Mouse (Mus musculus) olfactory bulb, adult 2 months (tissue): ENCODE data around the gene Gm10715. TPM values are rescaled to one million over a fixed set of nuclear protein-coding genes. Genes with fewer than 3 reads are reported as not detected.
"Not testable (repeated sequence)": the region's sequence is repeated elsewhere in the genome, so short reads cannot be mapped to it uniquely, and the experiment has no call there.

Source experiments
- H3K27ac ChIP-seq: fragments of 200-500 bp; 2 replicates; pipeline ENCODE4 v1.5.1; 2012; ENCODE audit warnings: low read depth, low read length; ENCODE audit not compliant: insufficient read depth
- H3K4me1 ChIP-seq: fragments of 200-500 bp; 2 replicates; pipeline ENCODE4 v1.6.1; 2012; ENCODE audit warnings: low read length; ENCODE audit not compliant: control insufficient read depth, insufficient read depth
- H3K4me3 ChIP-seq: fragments of 200-500 bp; 2 replicates; pipeline ENCODE4 v1.5.1; 2012; ENCODE audit warnings: mild to moderate bottlenecking, low read depth, low read length, moderate library complexity; ENCODE audit not compliant: insufficient read depth
- WGBS: fragments of 180-500 bp; shearing (Covaris S2); methylation state at CpG from one replicate; pipeline ENCODE4 v1.1.7; 2018; 5-methylcytosine and 5-hydroxymethylcytosine counted together
- polyA plus RNA-seq: library from polyadenylated mRNA; stranded (reverse); fragments of >200 nt; gene quantifications from 2 replicates; pipeline ENCODE4 v1.2.4, GENCODE M21; 2012; ENCODE audit warnings: low replicate concordance; ENCODE audit not compliant: missing spikeins, insufficient read depth, insufficient read length

The Gm10715 gene
- polyA plus RNA-seq, 1 experiment, result not detected

- not testable (repeated sequence) for H3K27ac ChIP-seq, H3K4me3 ChIP-seq, H3K4me1 ChIP-seq
- 64% methylated on average over 9 of the region's 9 CpGs for WGBS
Measured at GRCm38 (mm10) chr9:3018944-3019343, 17.7 kb upstream of the Gm10715 start.

DNA sequence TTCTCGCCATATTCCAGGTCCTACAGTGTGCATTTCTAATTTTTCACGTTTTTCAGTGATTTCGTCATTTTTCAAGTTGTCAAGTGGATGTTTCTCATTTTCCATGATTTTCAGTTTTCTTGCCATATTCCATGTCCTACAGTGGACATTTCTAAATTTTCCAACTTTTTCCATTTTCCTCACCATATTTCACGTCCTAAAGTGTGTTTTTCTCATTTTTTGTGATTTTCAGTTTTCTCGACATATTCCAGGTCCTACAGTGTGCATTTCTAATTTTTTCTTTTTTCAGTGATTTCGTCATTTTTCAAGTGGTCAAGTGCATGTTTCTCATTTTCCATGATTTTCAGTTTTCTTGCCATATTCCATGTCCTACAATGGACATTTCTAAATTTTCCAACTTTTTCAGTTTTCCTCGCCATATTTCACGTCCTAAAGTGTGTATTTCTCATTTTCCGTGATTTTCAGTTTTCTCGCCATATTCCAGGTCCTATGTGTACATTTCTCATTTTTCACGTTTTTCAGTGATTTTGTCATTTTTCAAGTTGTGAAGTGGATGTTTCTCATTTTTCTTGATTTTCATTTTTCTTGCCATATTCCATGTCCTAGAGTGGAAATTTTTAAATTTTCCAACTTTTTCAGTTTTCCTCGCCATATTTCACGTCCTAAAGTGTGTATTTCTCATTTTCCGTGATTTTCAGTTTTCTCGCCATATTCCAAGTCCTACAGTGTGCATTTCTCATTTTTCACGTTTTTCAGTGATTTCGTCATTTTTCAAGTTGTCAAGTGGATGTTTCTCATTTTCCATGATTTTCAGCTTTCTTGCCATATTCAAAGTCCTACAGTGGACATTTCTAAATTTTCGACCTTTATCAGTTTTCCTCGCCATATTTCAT, 16.6 kb upstream of the Gm10715 start:
- 79% methylated on average over 16 of the region's 19 CpGs for WGBS
- H3K4me3 ChIP-seq, H3K27ac ChIP-seq, H3K4me1 ChIP-seq: not testable (repeated sequence)

DNA sequence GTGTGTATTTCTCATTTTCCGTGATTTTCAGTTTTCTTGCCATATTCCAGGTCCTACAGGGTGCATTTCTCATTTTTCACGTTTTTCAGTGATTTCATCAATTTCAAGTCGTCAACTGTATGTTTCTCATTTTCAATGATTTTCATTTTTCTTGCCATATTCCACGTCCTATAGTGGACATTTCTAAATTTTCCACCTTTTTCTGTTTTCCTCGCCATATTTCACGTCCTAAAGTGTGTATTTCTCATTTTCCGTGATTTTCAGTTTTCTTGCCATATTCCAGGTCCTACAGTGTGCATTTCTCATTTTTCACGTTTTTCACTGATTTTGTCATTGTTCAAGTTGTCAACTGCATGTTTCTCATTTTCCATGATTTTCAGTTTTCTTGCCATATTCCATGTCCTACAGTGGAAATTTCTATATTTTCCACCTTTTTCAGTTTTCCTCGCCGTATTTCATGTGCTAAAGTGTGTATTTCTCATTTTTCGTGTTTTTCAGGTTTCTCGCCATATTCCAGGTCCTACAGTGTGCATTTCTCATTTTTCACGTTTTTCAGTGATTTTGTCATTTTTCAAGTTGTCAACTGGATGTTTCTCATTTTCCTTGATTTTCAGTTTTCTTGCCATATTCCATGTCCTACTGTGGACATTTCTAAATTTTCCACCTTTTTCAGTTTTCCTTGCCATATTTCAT, 14.2 kb upstream of the Gm10715 start:
- 79% methylated on average over 11 of the region's 13 CpGs for WGBS
- not testable (repeated sequence) for H3K4me3 ChIP-seq, H3K27ac ChIP-seq, H3K4me1 ChIP-seq

GRCm38 (mm10) chr9:3023312-3023984, 13.2 kb upstream of the Gm10715 start, which contains the start of gene Gm10718:
Gene Gm10718, plus strand, starts transcription at chr9:3023547.
- WGBS, result 77% methylated on average over 12 of the region's 13 CpGs
- not testable (repeated sequence) for H3K4me1 ChIP-seq, H3K27ac ChIP-seq, H3K4me3 ChIP-seq

DNA sequence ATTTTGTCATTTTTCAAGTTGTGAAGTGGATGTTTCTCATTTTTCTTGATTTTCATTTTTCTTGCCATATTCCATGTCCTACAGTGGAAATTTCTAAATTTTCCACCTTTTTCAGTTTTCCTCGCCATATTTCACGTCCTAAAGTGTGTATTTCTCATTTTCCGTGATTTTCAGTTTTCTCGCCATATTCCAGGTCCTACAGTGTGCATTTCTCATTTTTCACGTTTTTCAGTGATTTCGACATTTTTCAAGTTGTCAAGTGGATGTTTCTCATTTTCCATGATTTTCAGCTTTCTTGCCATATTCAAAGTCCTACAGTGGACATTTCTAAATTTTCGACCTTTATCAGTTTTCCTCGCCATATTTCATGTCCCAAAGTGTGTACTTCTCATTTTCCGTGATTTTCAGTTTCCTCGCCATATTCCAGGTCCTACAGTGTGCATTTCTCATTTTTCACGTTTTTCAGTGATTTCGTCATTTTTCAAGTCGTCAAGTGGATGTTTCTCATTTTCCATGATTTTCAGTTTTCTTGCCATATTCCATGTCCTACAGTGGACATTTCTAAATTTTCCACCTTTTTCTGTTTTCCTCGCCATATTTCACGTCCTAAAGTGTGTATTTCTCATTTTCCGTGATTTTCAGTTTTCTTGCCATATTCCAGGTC, 12.6 kb upstream of the Gm10715 start:
- not testable (repeated sequence) for H3K4me1 ChIP-seq, H3K27ac ChIP-seq, H3K4me3 ChIP-seq
- WGBS, result 76% methylated on average over 16 of the region's 16 CpGs

DNA sequence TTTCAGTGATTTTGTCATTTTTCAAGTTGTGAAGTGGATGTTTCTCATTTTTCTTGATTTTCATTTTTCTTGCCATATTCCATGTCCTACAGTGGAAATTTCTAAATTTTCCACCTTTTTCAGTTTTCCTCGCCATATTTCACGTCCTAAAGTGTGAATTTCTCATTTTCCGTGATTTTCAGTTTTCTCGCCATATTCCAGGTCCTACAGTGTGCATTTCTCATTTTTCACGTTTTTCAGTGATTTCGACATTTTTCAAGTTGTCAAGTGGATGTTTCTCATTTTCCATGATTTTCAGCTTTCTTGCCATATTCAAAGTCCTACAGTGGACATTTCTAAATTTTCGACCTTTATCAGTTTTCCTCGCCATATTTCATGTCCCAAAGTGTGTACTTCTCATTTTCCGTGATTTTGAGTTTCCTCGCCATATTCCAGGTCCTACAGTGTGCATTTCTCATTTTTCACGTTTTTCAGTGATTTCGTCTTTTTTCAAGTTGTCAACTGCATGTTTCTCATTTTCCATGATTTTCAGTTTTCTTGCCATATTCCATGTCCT, 11.7 kb upstream of the Gm10715 start, which contains the start of gene Gm10717:
Gene Gm10717, plus strand, starts transcription at position 506 of the 556 bp plus-strand sequence.
- not testable (repeated sequence) for H3K27ac ChIP-seq, H3K4me1 ChIP-seq, H3K4me3 ChIP-seq
- 73% methylated on average over 12 of the region's 12 CpGs for WGBS

DNA sequence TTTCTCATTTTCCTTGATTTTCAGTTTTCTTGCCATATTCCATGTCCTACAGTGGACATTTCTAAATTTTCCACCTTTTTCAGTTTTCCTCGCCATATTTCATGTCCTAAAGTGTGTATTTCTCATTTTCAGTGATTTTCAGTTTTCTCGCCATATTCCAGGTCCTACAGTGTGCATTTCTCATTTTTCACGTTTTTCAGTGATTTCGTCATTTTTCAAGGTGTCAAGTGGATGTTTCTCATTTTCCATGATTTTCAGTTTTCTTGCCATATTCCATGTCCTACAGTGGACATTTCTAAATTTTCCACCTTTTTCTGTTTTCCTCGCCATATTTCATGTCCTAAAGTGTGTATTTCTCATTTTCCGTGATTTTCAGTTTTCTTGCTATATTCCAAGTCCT, 11.0 kb upstream of the Gm10715 start:
- not testable (repeated sequence) for H3K4me1 ChIP-seq

GRCm38 (mm10) chr9:3026136-3026535, 10.5 kb upstream of the Gm10715 start:
- 78% methylated on average over 5 of the region's 5 CpGs for WGBS
- not testable (repeated sequence) for H3K27ac ChIP-seq, H3K4me1 ChIP-seq, H3K4me3 ChIP-seq

More for the DNA sequence above, 11.0 kb upstream of the Gm10715 start:
- not testable (repeated sequence) for H3K4me3 ChIP-seq, H3K27ac ChIP-seq
- WGBS, result 70% methylated on average over 5 of the region's 6 CpGs

- WGBS, result 68% methylated on average over 9 of the region's 9 CpGs
- not testable (repeated sequence) for H3K27ac ChIP-seq, H3K4me3 ChIP-seq, H3K4me1 ChIP-seq
Measured at GRCm38 (mm10) chr9:3026741-3027140, 9.9 kb upstream of the Gm10715 start.

DNA sequence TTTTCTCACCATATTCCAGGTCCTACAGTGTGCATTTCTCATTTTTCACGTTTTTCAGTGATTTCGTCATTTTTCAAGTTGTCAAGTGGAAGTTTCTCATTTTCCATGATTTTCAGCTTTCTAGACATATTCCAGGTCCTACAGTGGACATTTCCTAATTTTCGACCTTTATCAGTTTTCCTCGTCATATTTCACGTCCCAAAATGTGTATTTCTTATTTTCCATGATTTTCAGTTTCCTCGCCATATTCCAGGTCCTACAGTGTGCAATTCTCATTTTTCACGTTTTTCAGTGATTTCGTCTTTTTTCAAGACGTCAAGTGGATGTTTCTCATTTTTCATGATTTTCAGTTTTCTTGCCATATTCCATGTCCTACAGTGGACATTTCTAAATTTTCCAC, 9.5 kb upstream of the Gm10715 start:
- WGBS, result 74% methylated on average over 9 of the region's 9 CpGs
- H3K4me1 ChIP-seq, H3K4me3 ChIP-seq, H3K27ac ChIP-seq: not testable (repeated sequence)

- not testable (repeated sequence) for H3K4me1 ChIP-seq, H3K27ac ChIP-seq, H3K4me3 ChIP-seq
- 68% methylated on average over 14 of the region's 16 CpGs for WGBS
Measured at GRCm38 (mm10) chr9:3029276-3030000, 7.2 kb upstream of the Gm10715 start.

- H3K27ac ChIP-seq, H3K4me1 ChIP-seq, H3K4me3 ChIP-seq: not testable (repeated sequence)
- 66% methylated on average over 2 of the region's 10 CpGs for WGBS
Measured at GRCm38 (mm10) chr9:3030677-3031318, 5.9 kb upstream of the Gm10715 start.

GRCm38 (mm10) chr9:3034299-3034698, 2.4 kb upstream of the Gm10715 start, which contains the start of gene Gm17535:
Gene Gm17535, plus strand, starts transcription at chr9:3034599.
- H3K4me1 ChIP-seq, H3K27ac ChIP-seq, H3K4me3 ChIP-seq: not testable (repeated sequence)
- WGBS, result 60% methylated on average over 1 of the region's 8 CpGs
